Mouse (Mus musculus): ENCODE measurements at regions not wholly inside any gene's neighbourhood (a gene's known extent, or its start where the extent isn't known, plus 50 kb on each side); places are given as distances from the start of the nearest gene placed in this dataset.

DNA sequence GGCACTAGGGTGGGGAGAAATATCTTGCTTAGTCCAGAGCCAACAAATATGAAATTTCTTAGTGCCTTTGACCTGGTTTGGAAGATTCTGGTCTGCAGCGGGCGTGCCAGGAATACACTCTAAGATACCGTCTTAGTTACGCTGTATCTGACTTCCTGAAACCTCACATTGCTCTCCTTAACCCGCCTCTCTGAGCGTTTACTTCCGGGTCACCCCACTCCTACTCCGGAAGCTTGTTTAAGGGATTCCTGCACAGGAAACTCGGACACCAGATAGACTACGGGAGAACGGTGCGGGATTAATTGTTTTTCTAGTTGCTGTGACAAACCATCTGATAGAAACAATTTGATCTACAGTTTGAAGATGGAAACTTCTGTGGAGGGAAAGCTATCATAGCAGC, 442.3 kb downstream of the Tshz3 start:
- no peak overlapping the region for H3K4me3 ChIP-seq (ENCODE audit: low read depth, low read length)
- no peaks in the 10 kb centered on the region for H3K36me3 ChIP-seq (ENCODE audit: control insufficient read depth, insufficient read depth, low read length)
- ATAC-seq (replicated peaks; ENCODE audit: insufficient number of reproducible peaks, low FRiP score, low TSS enrichment) = no peak
- 77% methylated on average over 12 of the region's 12 CpGs for WGBS (ENCODE audit: insufficient replicate concordance)
- H3K4me2 ChIP-seq = no peak overlapping the region
- no peaks in the 10 kb centered on the region for H3K27me3 ChIP-seq (ENCODE audit: control insufficient read depth, insufficient read depth, low read length)
- H3K4me1 ChIP-seq (ENCODE audit: control insufficient read depth, insufficient read depth, low read length) = no peaks in the 10 kb centered on the region
- no peak overlapping the region for H3K9ac ChIP-seq (ENCODE audit: low read depth, low read length)
- H3K27ac ChIP-seq (ENCODE audit: low read depth, low read length) = no peak overlapping the region
- no peaks in the 10 kb centered on the region for H3K9me3 ChIP-seq (replicated peaks; ENCODE audit: control insufficient read depth, low read length)

DNA sequence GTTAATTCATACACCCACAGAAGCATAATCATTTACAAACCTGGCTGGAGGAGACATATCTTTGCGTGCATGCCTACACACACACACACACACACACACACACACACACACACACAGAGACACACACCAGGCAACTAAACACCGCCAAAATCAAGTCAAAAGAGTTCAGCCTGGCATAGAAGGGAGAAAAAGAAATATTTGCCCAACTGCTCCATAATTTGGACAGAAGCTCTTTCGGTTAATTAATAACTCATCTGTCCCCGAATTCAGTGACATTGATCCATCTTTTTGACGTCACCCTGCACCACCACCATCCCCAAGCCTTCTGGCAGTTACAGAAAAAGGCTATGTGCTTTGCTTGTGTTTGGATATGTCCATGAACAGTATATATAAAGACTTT, 444.9 kb downstream of the Tshz3 start:
- H3K4me2 ChIP-seq = no peak overlapping the region
- no peak overlapping the region for H3K4me3 ChIP-seq (ENCODE audit: low read depth, low read length)
- H3K9ac ChIP-seq (ENCODE audit: low read depth, low read length) = no peak overlapping the region
- no peak for ATAC-seq (replicated peaks; ENCODE audit: insufficient number of reproducible peaks, low FRiP score, low TSS enrichment)
- H3K36me3 ChIP-seq (ENCODE audit: control insufficient read depth, insufficient read depth, low read length) = no peaks in the 10 kb centered on the region
- no peak overlapping the region for H3K27ac ChIP-seq (ENCODE audit: low read depth, low read length)
- H3K4me1 ChIP-seq (ENCODE audit: control insufficient read depth, insufficient read depth, low read length) = no peaks in the 10 kb centered on the region
- H3K27me3 ChIP-seq (ENCODE audit: control insufficient read depth, insufficient read depth, low read length) = no peaks in the 10 kb centered on the region
- 78% methylated on average over 5 of the region's 5 CpGs for WGBS (ENCODE audit: insufficient replicate concordance)
- no peaks in the 10 kb centered on the region for H3K9me3 ChIP-seq (replicated peaks; ENCODE audit: control insufficient read depth, low read length)

DNA sequence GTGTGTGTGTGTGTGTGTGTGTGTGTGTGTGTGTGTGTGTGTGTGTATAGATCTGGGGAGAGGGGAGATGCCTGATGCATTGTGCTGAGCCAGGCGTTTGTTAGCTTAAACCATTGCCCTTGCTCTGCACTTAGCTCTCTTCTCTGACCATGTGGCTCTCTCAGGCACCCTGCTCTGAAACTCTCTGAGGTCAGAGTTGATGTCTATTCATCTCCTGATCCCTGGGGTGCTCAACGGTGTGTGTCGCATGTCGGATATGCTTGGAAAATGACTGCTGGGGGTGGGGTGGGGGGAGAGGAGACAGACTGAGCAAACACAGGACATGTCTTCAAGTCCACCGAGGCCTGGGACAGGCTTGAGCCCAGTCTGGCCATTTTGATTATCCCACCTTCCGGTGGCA, 446.4 kb downstream of the Tshz3 start:
- Histone ChIP-seq H3K27me3 (ENCODE audit: control insufficient read depth, insufficient read depth, low read length) (no peaks in the 10 kb centered on the region), H3K9me3 (replicated peaks; ENCODE audit: control insufficient read depth, low read length) (no peaks in the 10 kb centered on the region), H3K9ac (ENCODE audit: low read depth, low read length) (no peak overlapping the region), H3K4me1 (ENCODE audit: control insufficient read depth, insufficient read depth, low read length) (no peaks in the 10 kb centered on the region), H3K27ac (ENCODE audit: low read depth, low read length) (no peak overlapping the region), H3K4me3 (ENCODE audit: low read depth, low read length) (no peak overlapping the region), H3K36me3 (ENCODE audit: control insufficient read depth, insufficient read depth, low read length) (no peaks in the 10 kb centered on the region), H3K4me2 (no peak overlapping the region)
- no peak for ATAC-seq (replicated peaks; ENCODE audit: insufficient number of reproducible peaks, low FRiP score, low TSS enrichment)
- 59% methylated on average over 6 of the region's 6 CpGs for WGBS (ENCODE audit: insufficient replicate concordance)

DNA sequence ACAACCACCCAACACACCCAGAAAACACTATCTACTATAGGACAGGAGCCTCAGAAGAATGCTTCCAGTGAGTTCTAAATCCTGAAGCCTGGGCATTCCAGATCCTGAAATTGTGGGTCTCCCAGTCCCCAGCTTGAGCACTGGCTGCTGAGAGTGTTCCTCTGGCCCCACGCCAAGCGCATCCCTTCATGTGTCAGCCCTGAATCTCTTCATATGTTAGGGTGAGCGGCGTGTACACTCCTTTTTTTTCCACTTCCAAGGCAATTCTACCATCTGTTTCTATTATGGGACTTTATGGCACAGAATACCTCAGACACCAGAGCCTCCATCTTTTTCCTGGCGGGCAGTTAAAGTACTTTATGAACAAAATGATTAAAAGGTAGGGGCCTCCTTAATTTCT, 451.8 kb downstream of the Tshz3 start:
- no peaks in the 10 kb centered on the region for H3K4me1 ChIP-seq (ENCODE audit: control insufficient read depth, insufficient read depth, low read length)
- no peak for ATAC-seq (replicated peaks; ENCODE audit: insufficient number of reproducible peaks, low FRiP score, low TSS enrichment)

DNA sequence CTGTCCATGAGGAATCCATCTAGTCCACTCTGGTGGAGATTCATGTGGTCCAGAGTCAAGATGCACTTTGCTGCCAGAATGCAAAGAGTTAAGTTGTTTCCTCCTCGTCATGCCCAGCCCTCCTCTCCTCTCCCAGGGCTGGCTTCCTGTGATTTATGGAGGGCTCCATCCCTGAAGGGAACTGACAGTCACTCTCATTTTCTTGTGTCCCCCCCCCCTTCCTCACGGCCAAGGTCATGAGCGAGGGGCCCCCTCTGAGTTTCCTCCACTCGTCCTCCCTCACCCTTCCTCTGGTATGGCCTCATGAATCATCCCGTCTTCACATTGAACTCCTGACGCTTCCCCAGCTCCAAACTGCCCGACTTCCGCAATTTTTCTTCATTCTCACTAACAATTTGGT, 461.9 kb downstream of the Tshz3 start:
- 51% methylated on average over 8 of the region's 8 CpGs for WGBS (ENCODE audit: insufficient replicate concordance)
- Histone ChIP-seq H3K9ac (ENCODE audit: low read depth, low read length) (no peak overlapping the region), H3K27ac (ENCODE audit: low read depth, low read length) (no peak overlapping the region), H3K4me2 (no peak overlapping the region), H3K4me3 (ENCODE audit: low read depth, low read length) (no peak overlapping the region), H3K4me1 (ENCODE audit: control insufficient read depth, insufficient read depth, low read length) (no peaks in the 10 kb centered on the region), H3K27me3 (ENCODE audit: control insufficient read depth, insufficient read depth, low read length) (no peaks in the 10 kb centered on the region), H3K36me3 (ENCODE audit: control insufficient read depth, insufficient read depth, low read length) (no peaks in the 10 kb centered on the region), H3K9me3 (replicated peaks; ENCODE audit: control insufficient read depth, low read length) (no peaks in the 10 kb centered on the region; the same call in 1 of the 2 replicates)
- ATAC-seq (replicated peaks; ENCODE audit: insufficient number of reproducible peaks, low FRiP score, low TSS enrichment) = no peak

More for the DNA sequence above, 451.8 kb downstream of the Tshz3 start:
- Histone ChIP-seq H3K4me3 (ENCODE audit: low read depth, low read length) (no peak overlapping the region), H3K27ac (ENCODE audit: low read depth, low read length) (no peak overlapping the region), H3K27me3 (ENCODE audit: control insufficient read depth, insufficient read depth, low read length) (no peaks in the 10 kb centered on the region), H3K9me3 (replicated peaks; ENCODE audit: control insufficient read depth, low read length) (no peaks in the 10 kb centered on the region), H3K36me3 (ENCODE audit: control insufficient read depth, insufficient read depth, low read length) (no peaks in the 10 kb centered on the region), H3K4me2 (no peak overlapping the region), H3K9ac (ENCODE audit: low read depth, low read length) (no peak overlapping the region)
- whole genome bisulfite sequencing (ENCODE audit: insufficient replicate concordance) = 79% methylated on average over 5 of the region's 5 CpGs

DNA sequence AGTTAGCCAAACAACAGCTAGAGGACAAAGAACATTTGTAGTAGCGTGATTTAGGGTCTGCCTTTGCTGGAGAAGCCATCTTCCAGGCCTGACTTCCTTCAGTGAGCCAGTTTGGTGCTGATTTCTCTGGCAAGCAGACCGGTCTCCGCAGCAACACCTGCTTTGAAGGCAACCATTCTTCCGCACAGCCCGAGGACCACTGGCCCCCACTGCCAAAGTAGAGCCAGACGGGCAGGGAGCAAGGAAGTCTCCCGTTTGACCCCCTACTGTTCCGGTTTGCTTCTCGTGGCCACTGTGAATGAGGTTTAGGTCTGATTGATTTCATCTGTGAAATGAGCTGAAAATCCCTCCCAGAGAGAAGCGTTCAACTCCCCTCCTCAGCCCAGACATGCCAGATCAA, 471.0 kb downstream of the Tshz3 start:
- Histone ChIP-seq H3K27ac (ENCODE audit: low read depth, low read length) (no peak overlapping the region), H3K9ac (ENCODE audit: low read depth, low read length) (no peak overlapping the region), H3K27me3 (ENCODE audit: control insufficient read depth, insufficient read depth, low read length) (no peaks in the 10 kb centered on the region), H3K4me1 (ENCODE audit: control insufficient read depth, insufficient read depth, low read length) (no peaks in the 10 kb centered on the region), H3K4me3 (ENCODE audit: low read depth, low read length) (no peak overlapping the region), H3K4me2 (no peak overlapping the region), H3K36me3 (ENCODE audit: control insufficient read depth, insufficient read depth, low read length) (no peaks in the 10 kb centered on the region), H3K9me3 (replicated peaks; ENCODE audit: control insufficient read depth, low read length) (0 out of 2 replicates have a peak, but pooled peaks cover 2% of the 10 kb centered on the region)
- 81% methylated on average over 10 of the region's 10 CpGs for WGBS (ENCODE audit: insufficient replicate concordance)
- ATAC-seq (replicated peaks; ENCODE audit: insufficient number of reproducible peaks, low FRiP score, low TSS enrichment) = no peak

DNA sequence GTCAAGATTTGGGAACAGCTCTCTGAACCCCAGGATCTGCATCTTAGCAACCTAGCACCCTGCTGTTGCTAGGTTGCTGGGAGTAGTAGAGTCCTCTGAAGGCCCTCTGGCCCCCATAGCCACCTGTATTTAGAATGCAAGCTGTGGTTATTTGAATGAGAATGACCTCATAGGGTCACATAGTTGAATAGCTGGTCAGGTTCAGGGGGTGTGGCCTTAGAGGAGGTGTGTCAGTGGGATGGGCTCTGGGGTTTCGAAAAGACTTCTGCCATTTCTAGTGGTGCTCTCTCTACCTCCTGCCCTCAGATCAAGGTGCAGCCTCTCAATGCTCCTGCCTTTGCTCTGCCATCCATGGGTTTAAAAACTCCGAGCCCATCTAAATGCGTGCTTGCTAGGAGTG, 477.8 kb downstream of the Tshz3 start:
- Histone ChIP-seq H3K9me3 (replicated peaks; ENCODE audit: control insufficient read depth, low read length) (no peaks in the 10 kb centered on the region), H3K4me3 (ENCODE audit: low read depth, low read length) (no peak overlapping the region), H3K27me3 (ENCODE audit: control insufficient read depth, insufficient read depth, low read length) (no peaks in the 10 kb centered on the region), H3K4me1 (ENCODE audit: control insufficient read depth, insufficient read depth, low read length) (no peaks in the 10 kb centered on the region), H3K9ac (ENCODE audit: low read depth, low read length) (no peak overlapping the region), H3K36me3 (ENCODE audit: control insufficient read depth, insufficient read depth, low read length) (no peaks in the 10 kb centered on the region), H3K27ac (ENCODE audit: low read depth, low read length) (no peak overlapping the region), H3K4me2 (no peak overlapping the region)
- WGBS (ENCODE audit: insufficient replicate concordance) = 74% methylated on average over 3 of the region's 3 CpGs
- ATAC-seq (replicated peaks; ENCODE audit: insufficient number of reproducible peaks, low FRiP score, low TSS enrichment) = no peak

DNA sequence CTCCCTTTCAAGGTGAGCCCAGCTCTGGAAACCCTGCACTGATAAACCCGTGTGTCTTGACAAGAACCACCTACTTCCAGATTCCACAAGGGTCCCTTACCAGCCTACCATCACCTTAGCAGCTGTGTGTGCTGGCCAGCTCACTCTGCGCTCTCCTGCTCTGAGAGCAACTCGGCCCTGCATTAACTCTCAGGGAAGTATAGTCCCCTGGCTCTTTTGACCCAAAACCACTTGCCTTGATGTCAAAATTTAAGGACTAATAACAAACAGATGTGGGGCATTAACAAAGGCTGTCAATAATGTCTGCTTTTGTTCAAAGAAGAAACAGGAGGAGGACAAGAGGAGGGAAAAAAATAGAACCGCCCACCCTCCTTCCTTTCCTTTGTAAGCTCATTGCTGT, 480.3 kb downstream of the Tshz3 start:
- 47% methylated on average over 4 of the region's 4 CpGs for WGBS (ENCODE audit: insufficient replicate concordance)
- Histone ChIP-seq H3K4me2 (no peak overlapping the region), H3K4me1 (ENCODE audit: control insufficient read depth, insufficient read depth, low read length) (no peaks in the 10 kb centered on the region), H3K27me3 (ENCODE audit: control insufficient read depth, insufficient read depth, low read length) (no peaks in the 10 kb centered on the region), H3K4me3 (ENCODE audit: low read depth, low read length) (no peak overlapping the region), H3K27ac (ENCODE audit: low read depth, low read length) (no peak overlapping the region), H3K9me3 (replicated peaks; ENCODE audit: control insufficient read depth, low read length) (no peaks in the 10 kb centered on the region), H3K36me3 (ENCODE audit: control insufficient read depth, insufficient read depth, low read length) (no peaks in the 10 kb centered on the region), H3K9ac (ENCODE audit: low read depth, low read length) (no peak overlapping the region)
- no peak for ATAC-seq (replicated peaks; ENCODE audit: insufficient number of reproducible peaks, low FRiP score, low TSS enrichment)

DNA sequence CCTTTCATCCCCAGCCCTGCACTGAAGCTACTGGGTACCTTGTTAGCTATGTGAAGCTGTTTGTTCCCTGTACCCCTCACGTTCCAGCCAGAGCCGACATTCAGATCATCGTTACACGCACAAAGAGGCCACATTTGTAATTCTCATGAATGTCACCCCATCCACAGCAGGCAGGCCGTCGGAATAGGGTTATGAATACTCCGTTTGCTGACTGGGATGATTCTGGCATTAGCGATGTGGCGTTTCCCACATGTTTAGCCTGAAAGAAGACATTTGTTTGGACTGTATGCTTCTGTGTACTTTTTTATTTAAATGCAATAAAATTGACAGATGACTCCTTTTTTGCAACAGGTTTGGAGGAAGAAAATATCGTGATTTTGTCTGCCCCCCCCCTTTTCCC, 482.0 kb downstream of the Tshz3 start:
- Histone ChIP-seq H3K9ac (ENCODE audit: low read depth, low read length) (no peak overlapping the region), H3K4me2 (no peak overlapping the region), H3K27ac (ENCODE audit: low read depth, low read length) (no peak overlapping the region), H3K36me3 (ENCODE audit: control insufficient read depth, insufficient read depth, low read length) (no peaks in the 10 kb centered on the region), H3K9me3 (replicated peaks; ENCODE audit: control insufficient read depth, low read length) (no peaks in the 10 kb centered on the region), H3K27me3 (ENCODE audit: control insufficient read depth, insufficient read depth, low read length) (no peaks in the 10 kb centered on the region), H3K4me3 (ENCODE audit: low read depth, low read length) (no peak overlapping the region), H3K4me1 (ENCODE audit: control insufficient read depth, insufficient read depth, low read length) (no peaks in the 10 kb centered on the region)
- no peak for ATAC-seq (replicated peaks; ENCODE audit: insufficient number of reproducible peaks, low FRiP score, low TSS enrichment)
- 62% methylated on average over 10 of the region's 10 CpGs for WGBS (ENCODE audit: insufficient replicate concordance)

All from heart, embryonic 11.5 days (tissue).